Mouse (Mus musculus) ES-E14 (cell line): ENCODE results near the gene 2310034C09Rik.

Source experiments
- MAFK ChIP-seq: IDR thresholded peaks from 2 replicates; pipeline ENCODE4 v1.6.1; 2014; ENCODE audit warnings: mild to moderate bottlenecking, low read depth, low read length, inconsistent platforms; ENCODE audit not compliant: insufficient read depth
- ZC3H11A ChIP-seq: IDR thresholded peaks from 2 replicates; pipeline ENCODE4 v1.6.1; 2012; ENCODE audit warnings: low read depth, mild to moderate bottlenecking, inconsistent platforms, low read length, borderline replicate concordance
- ZNF384 ChIP-seq: IDR thresholded peaks from 2 replicates; pipeline ENCODE4 v1.6.1; 2012; ENCODE audit warnings: low read depth, low read length, inconsistent platforms

- TF ChIP-seq MAFK (no peak), ZNF384 (no peak), ZC3H11A (no peak)
These were observed 13.8 kb upstream of the 2310034C09Rik start for GRCm38 (mm10) chr16:88744750-88745340.
